Mouse (Mus musculus): ENCODE results near the gene Pds5b.
A peak's percentile ranks its signal among the peaks of the same experiment; 100 is the strongest.
"Not testable (repeated sequence)": the region's sequence is repeated elsewhere in the genome, so short reads cannot be mapped to it uniquely, and the experiment has no call there.

The Pds5b gene

GRCm38 (mm10) chr5:150702714-150703113 lies 29.2 kb downstream of the Pds5b start:
- DNase-seq (ENCODE audit: low spot score in 2 of 2) = peak; percentile 12 to 68

DNA sequence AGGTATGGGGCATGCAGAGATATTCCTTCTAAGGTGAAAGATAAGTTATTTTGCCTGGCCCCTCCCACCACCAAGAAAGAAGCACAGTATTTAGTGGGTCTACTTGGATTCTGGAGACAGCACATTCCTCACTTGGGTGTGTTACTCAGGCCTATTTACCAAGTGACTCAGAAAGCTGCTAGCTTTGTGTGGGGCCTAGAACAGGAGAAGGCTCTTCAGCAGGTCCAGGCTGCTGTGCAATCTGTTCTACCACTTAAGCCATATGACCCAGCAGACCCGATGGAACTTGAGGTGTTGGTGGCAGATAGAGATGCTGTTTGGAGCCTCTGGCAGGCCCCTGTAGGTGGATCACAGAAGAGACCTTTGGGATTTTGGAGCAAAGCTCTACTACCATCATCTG lies 33.1 kb downstream of the Pds5b start:
- not testable (repeated sequence) for DNase-seq (ENCODE audit: low spot score in 2 of 2)

DNA sequence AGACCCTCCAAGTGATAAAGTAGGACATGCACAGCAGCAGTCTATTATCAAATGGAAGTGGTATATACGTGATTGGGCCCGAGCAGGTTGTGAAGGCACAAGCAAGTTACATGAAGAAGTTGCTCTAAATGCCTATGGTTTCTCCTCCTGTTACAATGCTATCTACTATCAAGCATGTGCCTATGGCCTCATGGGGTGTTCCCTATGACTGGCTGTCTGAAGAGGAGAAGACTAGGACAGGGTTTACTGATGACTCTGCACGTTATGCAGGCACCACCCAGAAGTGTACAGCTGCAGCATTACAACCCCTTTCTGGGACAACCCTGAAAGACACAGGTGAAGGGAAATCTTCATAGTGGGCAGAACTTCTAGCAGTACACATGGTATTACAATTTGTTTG lies 33.6 kb downstream of the Pds5b start:
- DNase-seq (ENCODE audit: low spot score in 2 of 2) = not testable (repeated sequence)

DNA sequence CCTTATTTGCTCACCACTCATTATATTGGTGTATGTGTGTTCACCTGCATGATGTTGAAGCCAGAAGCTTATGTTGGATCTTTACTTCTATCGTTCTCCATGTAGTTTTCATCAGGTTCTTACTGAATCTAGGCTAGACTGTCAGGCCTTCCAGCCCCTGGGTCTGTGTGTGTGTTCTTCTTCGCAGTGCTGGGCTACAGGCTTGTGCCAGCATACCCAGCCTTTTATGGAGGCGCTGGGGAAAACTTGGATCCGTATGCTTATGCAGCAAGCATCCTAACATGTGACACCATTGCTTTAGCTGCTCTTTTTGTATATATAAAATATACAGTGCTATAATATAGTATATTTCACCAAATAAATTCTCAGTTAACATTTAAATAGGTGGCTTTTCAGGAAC lies 38.0 kb downstream of the Pds5b start:
- no peak for DNase-seq (ENCODE audit: low spot score in 2 of 2)

DNA sequence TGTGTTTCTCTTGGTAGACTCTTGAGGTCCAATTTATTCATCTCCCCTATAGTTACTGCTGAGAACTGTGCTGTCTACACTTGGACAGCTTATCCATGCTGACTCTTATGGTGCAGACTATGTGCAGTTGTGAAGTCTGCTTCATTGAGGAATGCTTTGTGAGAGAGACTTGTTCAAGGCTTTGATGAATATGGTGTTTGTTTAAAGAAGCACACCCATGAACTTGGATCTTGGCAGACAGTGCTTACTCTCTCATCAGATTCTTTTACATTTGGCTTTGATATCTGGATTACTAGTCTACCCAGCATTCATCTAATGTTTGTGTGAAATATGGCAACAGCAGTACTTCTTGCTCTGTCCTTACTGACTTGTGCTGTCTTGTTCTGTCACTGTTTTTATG lies 39.9 kb downstream of the Pds5b start:
- no peak for DNase-seq (ENCODE audit: low spot score in 2 of 2)

DNA sequence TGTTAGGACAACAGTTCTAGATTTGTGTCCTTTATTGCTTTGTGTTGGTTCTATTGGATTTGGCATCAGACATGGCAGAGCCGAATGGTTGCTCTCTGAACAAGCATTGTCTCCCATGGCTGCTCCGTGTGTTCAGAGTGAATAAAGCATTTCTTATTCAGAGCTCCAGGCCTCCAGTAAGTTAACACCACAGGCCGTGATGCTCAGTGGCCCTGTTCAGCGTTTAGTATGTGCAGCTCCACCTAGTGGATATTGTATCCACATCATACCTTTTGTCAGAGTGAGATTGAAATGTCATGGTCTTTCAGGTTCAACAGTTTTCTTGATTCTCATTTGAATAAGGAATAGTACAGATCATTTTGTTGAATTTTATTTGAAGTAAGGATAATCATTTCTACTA lies 44.2 kb downstream of the Pds5b start:
- no peak for DNase-seq (ENCODE audit: low spot score in 2 of 2)

- no peak for DNase-seq (ENCODE audit: low spot score in 2 of 2)
Observed at GRCm38 (mm10) chr5:150724641-150725040, 51.1 kb downstream of the Pds5b start.

DNA sequence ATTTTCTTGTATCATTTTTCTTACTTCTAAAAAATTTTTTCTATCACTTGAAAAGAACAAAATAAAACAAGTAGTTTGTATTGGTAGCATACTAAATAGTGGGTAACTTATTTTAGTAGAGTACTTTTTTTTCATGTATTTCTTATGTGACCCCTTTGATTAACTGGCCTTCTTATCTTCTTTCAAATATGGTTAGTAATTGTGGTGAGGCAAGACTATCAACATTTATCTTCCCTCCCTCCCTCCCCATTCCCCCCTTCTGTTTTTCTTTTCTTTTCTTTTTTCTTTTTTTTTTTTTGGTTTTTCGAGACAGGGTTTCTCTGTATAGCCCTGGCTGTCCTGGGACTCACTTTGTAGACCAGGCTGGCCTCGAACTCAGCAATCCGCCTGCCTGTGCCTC lies 63.5 kb downstream of the Pds5b start:
- DNase-seq (ENCODE audit: low spot score in 2 of 2) = not testable (repeated sequence)

DNA sequence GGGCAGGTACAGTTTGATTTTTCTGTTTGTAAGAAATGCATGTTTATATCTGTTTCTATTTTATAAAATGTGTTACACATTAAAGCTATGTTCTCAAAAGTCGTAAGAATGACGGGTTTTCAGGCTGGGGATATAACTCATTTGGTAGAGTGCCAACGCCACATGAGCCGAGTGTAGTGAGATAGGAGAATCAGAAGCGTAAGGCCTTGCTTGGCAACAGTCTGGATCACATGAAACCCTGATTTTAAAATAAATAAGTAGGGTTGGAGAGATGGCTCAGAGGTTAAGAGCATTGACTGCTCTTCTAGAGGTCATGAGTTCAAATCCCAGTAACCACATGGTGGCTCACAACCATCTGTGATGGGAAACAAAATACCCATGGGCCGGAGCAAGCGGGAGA lies 65.8 kb downstream of the Pds5b start:
- DNase-seq (ENCODE audit: low spot score in 2 of 2) = no peak

DNA sequence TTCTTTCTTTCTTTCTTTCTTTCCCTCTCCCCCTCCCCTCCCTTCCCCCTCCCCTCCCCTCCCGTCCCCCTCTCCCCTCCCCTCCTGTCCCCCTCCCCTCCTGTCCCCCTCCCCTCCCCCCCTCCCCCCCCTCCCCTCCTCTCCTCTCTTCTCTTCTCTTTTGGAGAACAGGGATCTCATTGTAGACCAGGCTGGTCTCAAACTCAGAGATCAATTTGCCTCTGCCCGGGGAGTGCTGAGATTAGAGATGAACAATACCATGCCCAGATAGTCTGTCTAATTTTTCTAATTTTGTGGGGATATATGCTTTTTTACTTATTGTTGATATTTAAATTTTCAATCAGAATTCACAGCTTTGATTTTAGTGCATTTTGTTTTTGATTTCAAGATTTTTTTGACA lies 67.1 kb downstream of the Pds5b start:
- DNase-seq (ENCODE audit: low spot score in 2 of 2) = no peak

DNA sequence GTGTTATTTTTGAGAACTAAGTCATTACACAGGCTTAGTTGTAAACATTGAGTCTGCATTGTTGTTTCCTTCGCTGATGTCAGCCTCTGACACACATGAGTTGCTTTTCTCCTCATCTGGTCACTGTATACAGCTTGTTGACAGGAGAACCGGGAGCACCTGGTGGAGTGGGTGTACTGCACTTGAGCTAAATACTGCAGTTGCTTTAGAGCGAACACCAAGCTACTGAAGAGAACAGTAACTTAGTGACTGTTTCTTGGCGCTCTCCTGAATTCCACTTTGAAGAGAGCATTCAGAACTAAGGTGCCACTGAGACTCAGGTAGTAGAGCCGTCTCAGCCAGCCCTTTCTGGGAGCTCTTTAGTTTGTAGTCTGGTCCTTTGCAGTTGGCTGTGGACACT lies 83.1 kb downstream of the Pds5b start:
- DNase-seq (ENCODE audit: low spot score in 2 of 2) = peak in 1 of 2 experiments; percentile 13

- DNase-seq (ENCODE audit: low spot score in 2 of 2) = no peak
Observed at GRCm38 (mm10) chr5:150772403-150772802, 98.9 kb downstream of the Pds5b start.

- no peak for DNase-seq (ENCODE audit: low spot score in 2 of 2)
Observed at GRCm38 (mm10) chr5:150773083-150773482, 99.5 kb downstream of the Pds5b start.

DNA sequence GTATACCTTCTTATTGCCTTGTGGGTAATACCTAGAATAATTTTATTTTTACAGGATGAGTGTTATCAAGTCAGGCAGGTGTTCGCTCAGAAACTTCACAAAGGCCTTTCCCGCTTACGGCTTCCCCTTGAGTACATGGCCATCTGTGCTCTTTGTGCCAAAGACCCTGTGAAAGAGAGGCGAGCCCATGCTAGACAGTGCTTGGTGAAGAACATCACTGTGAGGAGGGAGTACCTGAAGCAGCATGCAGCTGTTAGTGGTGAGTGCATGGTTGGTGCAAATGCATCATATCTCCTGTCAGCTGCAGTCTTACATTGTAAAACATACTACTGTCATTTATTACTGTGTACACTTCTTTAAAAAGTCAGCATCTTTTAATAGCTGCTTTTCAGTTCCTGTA lies 114.7 kb downstream of the Pds5b start:
- no peak for DNase-seq (ENCODE audit: low spot score in 2 of 2)

DNA sequence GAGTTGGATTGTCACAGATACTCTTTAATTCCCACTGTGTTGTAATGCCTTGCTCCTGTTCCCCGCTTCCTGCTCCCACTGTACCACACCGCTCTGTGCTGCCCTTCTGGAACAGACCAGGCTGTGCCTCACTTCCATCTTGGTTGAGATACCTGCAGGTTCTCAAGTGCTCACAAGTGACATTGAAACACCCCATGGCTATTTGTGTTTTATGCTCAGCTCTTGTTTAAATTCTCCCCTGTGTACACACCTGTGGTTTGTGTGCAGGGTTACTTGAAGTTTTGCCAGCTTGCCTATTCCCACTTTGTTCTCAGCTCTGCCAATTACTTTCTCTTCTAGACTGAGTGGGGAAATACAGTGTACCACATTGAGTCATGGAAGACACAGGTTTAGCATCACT lies 115.5 kb downstream of the Pds5b start:
- DNase-seq (ENCODE audit: low spot score in 2 of 2) = no peak

GRCm38 (mm10) chr5:150794181-150794580 lies 120.6 kb downstream of the Pds5b start:
- no peak for DNase-seq (ENCODE audit: low spot score in 2 of 2)

DNA sequence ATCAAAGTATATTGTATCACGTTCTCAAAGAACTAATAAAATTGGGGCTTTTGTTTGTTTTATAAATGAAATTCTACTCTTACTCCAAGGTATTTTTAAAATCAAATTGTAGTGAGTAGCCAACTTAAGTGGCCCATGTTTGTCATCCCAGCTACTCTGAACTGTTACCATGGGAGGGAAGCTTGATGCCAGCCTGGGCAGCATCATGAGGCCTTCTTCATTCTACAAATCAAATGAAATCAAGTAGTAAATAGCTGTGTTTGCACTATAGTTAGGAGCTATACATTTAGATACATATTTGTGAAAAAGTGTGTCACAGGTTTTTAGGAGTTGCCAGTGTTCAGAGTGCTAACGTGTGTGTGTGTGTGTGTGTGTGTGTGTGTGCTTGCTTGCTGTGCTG lies 126.5 kb downstream of the Pds5b start:
- DNase-seq (ENCODE audit: low spot score in 2 of 2) = no peak

- DNase-seq (ENCODE audit: low spot score in 2 of 2) = no peak
Observed at GRCm38 (mm10) chr5:150814111-150814990, 140.8 kb downstream of the Pds5b start.

GRCm38 (mm10) chr5:150815400-150815799 lies 141.9 kb downstream of the Pds5b start:
- no peak for DNase-seq (ENCODE audit: low spot score in 2 of 2)

DNA sequence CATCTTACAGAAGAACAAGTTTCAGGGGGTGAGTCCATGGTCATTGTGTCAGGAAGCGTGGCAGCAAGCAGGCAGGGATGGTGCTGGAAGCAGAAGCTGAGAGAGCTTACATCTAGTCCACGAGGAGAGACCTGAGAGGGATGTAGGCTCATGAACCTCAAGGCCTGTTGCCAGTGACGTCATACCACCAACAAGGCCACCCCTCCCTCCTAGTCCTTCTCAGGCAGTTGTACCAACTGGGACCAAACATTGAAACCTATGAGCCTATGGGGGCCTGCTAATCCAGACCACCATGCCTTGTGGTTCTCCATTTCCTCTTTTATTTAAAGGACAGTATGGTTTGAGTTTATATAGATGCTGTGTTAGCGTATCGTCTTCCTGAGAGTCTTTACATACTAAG lies 143.2 kb downstream of the Pds5b start:
- DNase-seq (ENCODE audit: low spot score in 2 of 2) = no peak

GRCm38 (mm10) chr5:150818041-150818440 lies 144.5 kb downstream of the Pds5b start:
- DNase-seq (ENCODE audit: low spot score in 2 of 2) = no peak

DNA sequence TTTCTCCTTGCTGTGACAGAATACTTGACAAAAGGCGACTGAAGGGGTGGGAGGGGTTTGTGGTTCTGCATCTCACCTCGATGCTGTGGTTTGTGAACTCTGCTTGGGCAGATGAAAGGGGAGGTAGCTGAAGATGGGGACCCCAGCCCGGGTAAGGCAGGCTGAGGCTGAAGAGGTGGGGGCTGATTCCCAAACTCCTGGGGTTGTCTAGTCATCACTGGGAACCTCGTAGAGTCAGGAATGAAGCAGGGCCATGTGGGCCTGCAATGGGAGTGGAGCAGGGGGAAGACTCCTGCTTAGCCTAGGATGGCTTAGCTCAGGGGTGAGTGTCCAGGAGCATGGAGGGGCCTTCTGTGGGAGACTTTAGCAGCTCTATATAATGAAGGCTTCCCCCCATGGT lies 145.3 kb downstream of the Pds5b start:
- DNase-seq (ENCODE audit: low spot score in 2 of 2) = no peak

- no peak for DNase-seq (ENCODE audit: low spot score in 2 of 2)
Observed at GRCm38 (mm10) chr5:150819520-150819919, 146.0 kb downstream of the Pds5b start.

DNA sequence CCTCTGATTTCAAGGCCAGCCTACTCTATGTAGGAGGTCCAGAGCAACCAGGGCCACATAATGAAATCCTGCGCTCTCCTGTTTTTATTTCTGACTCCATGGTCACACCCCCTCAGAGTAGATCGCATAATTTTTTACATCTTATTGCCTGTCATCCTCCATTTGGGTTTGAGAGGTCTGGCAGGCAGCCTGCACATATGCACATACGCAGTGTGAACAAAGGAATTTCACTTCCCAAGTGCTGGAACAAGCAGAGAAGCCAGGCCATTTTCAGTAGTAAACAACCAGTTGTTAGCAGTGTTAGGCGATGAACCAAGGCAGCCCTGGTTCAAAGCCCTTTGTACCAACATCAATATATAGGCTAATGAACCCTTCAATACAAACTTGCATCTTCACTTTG lies 147.6 kb downstream of the Pds5b start:
- DNase-seq (ENCODE audit: low spot score in 2 of 2) = peak; percentile 9 to 14

All from frontal cortex, postnatal 36 days (tissue).